Comparison of ENCODE assay signal across 14 mouse cellular contexts in the genomic region with DNA sequence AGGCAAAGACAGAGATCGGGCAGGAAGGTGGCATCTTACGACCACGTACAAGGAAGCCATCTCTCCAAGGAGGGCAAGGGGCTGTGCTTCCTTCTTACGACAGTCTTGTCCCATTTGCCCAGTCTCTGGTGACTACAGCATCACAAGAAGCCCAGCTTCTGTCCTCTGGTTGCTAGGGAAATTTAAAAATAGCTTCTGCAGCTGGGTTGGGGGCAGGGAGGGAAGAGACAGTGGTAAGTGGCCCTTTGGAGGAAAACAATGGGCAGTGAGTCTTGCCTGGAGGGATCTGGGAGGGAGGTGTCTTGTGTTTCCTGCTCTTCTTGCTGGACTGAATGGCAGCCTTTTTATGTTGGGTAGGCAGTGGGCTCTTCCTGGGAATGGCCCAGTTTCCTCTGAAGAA.
DNase-seq lines count a peak whose midpoint lies in the region; ATAC-seq lines count a peak whose summit lies in the region.
"Had no signal": no experiment of that assay in that cellular context is flagged by ENCODE, and none has a peak within 500 bp of the region (broad histone marks: within the 10 kb centered on the region; RNA-seq: fewer than 3 reads in every experiment).

No protein-coding gene starts in this region.

- 72% methylated on average over 4 of the region's 4 CpGs for WGBS in kidney, embryonic 15.5 days
- WGBS in midbrain, embryonic 16.5 days, result 81% methylated on average over 4 of the region's 4 CpGs

- no peaks in the 10 kb centered on the region for H3K4me1 ChIP-seq in kidney, embryonic 15.5 days
- H3K4me1 ChIP-seq in midbrain, embryonic 16.5 days (ENCODE audit: control insufficient read depth, insufficient read depth, low read length), result no peaks in the 10 kb centered on the region
- H3K4me1 ChIP-seq: embryonic facial prominence, embryonic 13.5 days had no signal

- H3K9me3 ChIP-seq in kidney, embryonic 15.5 days (replicated peaks), result no peaks in the 10 kb centered on the region
- no peaks in the 10 kb centered on the region for H3K9me3 ChIP-seq in midbrain, embryonic 16.5 days (replicated peaks; ENCODE audit: control insufficient read depth, low read length, poor library complexity, severe bottlenecking)
- H3K9me3 ChIP-seq: embryonic facial prominence, embryonic 13.5 days had no signal

- H3K27me3 ChIP-seq in kidney, embryonic 15.5 days, result no peaks in the 10 kb centered on the region
- no peaks in the 10 kb centered on the region for H3K27me3 ChIP-seq in midbrain, embryonic 16.5 days (ENCODE audit: control insufficient read depth, insufficient read depth, low read depth, low read length)
- H3K27me3 ChIP-seq: embryonic facial prominence, embryonic 13.5 days; Patski had no signal

- peak; percentile 24 for DNase-seq in embryo, embryonic 10 days (ENCODE audit: low spot score)
- DNase-seq in embryo, embryonic 11 days, result no peak
- no peak for DNase-seq in kidney, adult 11 months
- peak; percentile 42 for DNase-seq in right cerebral cortex, postnatal 10 days (ENCODE audit: low spot score in 2 of 2)
- no peak for DNase-seq in right cerebral cortex, postnatal 25 days
- DNase-seq in testis, postnatal 10 days (ENCODE audit: low spot score), result no peak
- DNase-seq: cerebellum, adult 9-10 months; kidney, postnatal 10 days; right cerebral cortex, postnatal 14 days had no signal

- H3K4me3 ChIP-seq in kidney, embryonic 15.5 days (replicated peaks), result no peak overlapping the region
- H3K4me3 ChIP-seq in midbrain, embryonic 16.5 days (ENCODE audit: low read depth, low read length), result no peak overlapping the region
- H3K4me3 ChIP-seq: embryonic facial prominence, embryonic 13.5 days had no signal

- no peak for ATAC-seq in kidney, embryonic 15.5 days (replicated peaks; ENCODE audit: low FRiP score)
- no peak for ATAC-seq in midbrain, embryonic 16.5 days
- ATAC-seq: Patski had no signal

- H3K36me3 ChIP-seq in kidney, embryonic 15.5 days, result no peaks in the 10 kb centered on the region
- H3K36me3 ChIP-seq in midbrain, embryonic 16.5 days (ENCODE audit: control insufficient read depth, insufficient read depth, low read length), result no peaks in the 10 kb centered on the region
- H3K36me3 ChIP-seq: embryonic facial prominence, embryonic 13.5 days had no signal

- no peak overlapping the region for H3K9ac ChIP-seq in kidney, embryonic 15.5 days
- H3K9ac ChIP-seq in midbrain, embryonic 16.5 days (ENCODE audit: low read depth, low read length), result no peak overlapping the region
- H3K9ac ChIP-seq: embryonic facial prominence, embryonic 13.5 days; liver, embryonic 14.5 days had no signal

- no peak overlapping the region for H3K27ac ChIP-seq in kidney, embryonic 15.5 days
- H3K27ac ChIP-seq in midbrain, embryonic 16.5 days (ENCODE audit: low read length), result no peak overlapping the region
- H3K27ac ChIP-seq: embryonic facial prominence, embryonic 13.5 days; liver, embryonic 14.5 days had no signal

- 0 out of 2 replicates have a peak overlapping the region, but pooled peaks have one; percentile 16 for H3K4me2 ChIP-seq in kidney, embryonic 15.5 days
- no peak overlapping the region for H3K4me2 ChIP-seq in midbrain, embryonic 16.5 days (ENCODE audit: low read length)

Comparison
In these comparisons a context has a peak if more than half of its experiments do, and no peak if none do; other contexts are left out.
1. DNase-seq: peak in embryo, embryonic 10 days (single experiment) and right cerebral cortex, postnatal 10 days (2 of 2); none in embryo, embryonic 11 days (single experiment), kidney, adult 11 months (single experiment), right cerebral cortex, postnatal 25 days (single experiment) and testis, postnatal 10 days (single experiment).